Mouse (Mus musculus): Measurements from ENCODE around the gene Gfra1. TPM values are rescaled to one million over a fixed set of nuclear protein-coding genes. Genes with fewer than 3 reads are reported as not detected.

The Gfra1 gene
- total RNA-seq, 1 experiment: 3.5 TPM

- H3K9me3 ChIP-seq (ENCODE audit: control insufficient read depth, insufficient read depth, low read depth, low read length): no peaks in the 10 kb centered on the region
- no peaks in the 10 kb centered on the region for H3K36me3 ChIP-seq (ENCODE audit: control insufficient read depth, insufficient read depth, low read length, poor library complexity, severe bottlenecking)
- no peak overlapping the region for H3K9ac ChIP-seq (ENCODE audit: insufficient read depth, low read depth, low read length, poor library complexity, severe bottlenecking)
- DNase-seq (ENCODE audit: low read depth, low spot score): no peak
- no peak for TF ChIP-seq ZNF384 (IDR thresholded peaks at IDR 0.05; ENCODE audit: low read depth, low read length)
- TF ChIP-seq HCFC1 (IDR thresholded peaks at IDR 0.05; ENCODE audit: borderline replicate concordance, insufficient read depth, low read length): no peak
- TF ChIP-seq ZC3H11A (IDR thresholded peaks at IDR 0.05; ENCODE audit: borderline replicate concordance, low read depth, low read length): no peak
- TF ChIP-seq MAFK (IDR thresholded peaks at IDR 0.05; ENCODE audit: insufficient read depth, low read depth, low read length): no peak
- no peak for TF ChIP-seq CHD2 (IDR thresholded peaks at IDR 0.05; ENCODE audit: low read depth, low read length)
- 0 out of 4 replicates have a peak, but pooled peaks cover 0 to 2% of the 10 kb centered on the region in 2 experiments for H3K4me1 ChIP-seq (ENCODE audit: control insufficient read depth in 2 of 2, insufficient read depth in 2 of 2, low read length in 2 of 2, poor library complexity in 1 of 2)
- in situ Hi-C loops (cut with MboI; ENCODE audit: low sequenced_read_pairs in 2 of 2, unreplicated experiment in 2 of 2): no loop called here
- no peak overlapping the region for H3K4me3 ChIP-seq (ENCODE audit: insufficient read depth in 1 of 2, low read depth in 1 of 2, low read length in 2 of 2, poor library complexity in 1 of 2, severe bottlenecking in 1 of 2)
- no peak overlapping the region for H3K27ac ChIP-seq (ENCODE audit: insufficient read depth, low read depth, low read length, poor library complexity, severe bottlenecking)
Measured at GRCm38 (mm10) chr19:58220061-58220831, 235.5 kb downstream of the Gfra1 start.

GRCm38 (mm10) chr19:58217591-58217990, 238.1 kb downstream of the Gfra1 start:
- DNase-seq (ENCODE audit: low read depth, low spot score): no peak
- Histone ChIP-seq H3K4me1 (ENCODE audit: control insufficient read depth in 2 of 2, insufficient read depth in 2 of 2, low read length in 2 of 2, poor library complexity in 1 of 2) (0 out of 4 replicates have a peak, but pooled peaks cover 0 to 2% of the 10 kb centered on the region in 2 experiments), H3K36me3 (ENCODE audit: control insufficient read depth, insufficient read depth, low read length, poor library complexity, severe bottlenecking) (no peaks in the 10 kb centered on the region), H3K27ac (ENCODE audit: insufficient read depth, low read depth, low read length, poor library complexity, severe bottlenecking) (no peak overlapping the region), H3K4me3 (ENCODE audit: insufficient read depth in 1 of 2, low read depth in 1 of 2, low read length in 2 of 2, poor library complexity in 1 of 2, severe bottlenecking in 1 of 2) (no peak overlapping the region), H3K9me3 (ENCODE audit: control insufficient read depth, insufficient read depth, low read depth, low read length) (no peaks in the 10 kb centered on the region), H3K9ac (ENCODE audit: insufficient read depth, low read depth, low read length, poor library complexity, severe bottlenecking) (no peak overlapping the region)
- in situ Hi-C loops (cut with MboI; ENCODE audit: low sequenced_read_pairs in 2 of 2, unreplicated experiment in 2 of 2): no loop called here
- TF ChIP-seq HCFC1 (IDR thresholded peaks at IDR 0.05; ENCODE audit: borderline replicate concordance, insufficient read depth, low read length) (no peak), CHD2 (IDR thresholded peaks at IDR 0.05; ENCODE audit: low read depth, low read length) (no peak), MAFK (IDR thresholded peaks at IDR 0.05; ENCODE audit: insufficient read depth, low read depth, low read length) (no peak), ZNF384 (IDR thresholded peaks at IDR 0.05; ENCODE audit: low read depth, low read length) (no peak), ZC3H11A (IDR thresholded peaks at IDR 0.05; ENCODE audit: borderline replicate concordance, low read depth, low read length) (no peak)

GRCm38 (mm10) chr19:58206496-58207044, 249.1 kb downstream of the Gfra1 start:
- TF ChIP-seq ZC3H11A (IDR thresholded peaks at IDR 0.05; ENCODE audit: borderline replicate concordance, low read depth, low read length): no peak
- no peak for TF ChIP-seq MAFK (IDR thresholded peaks at IDR 0.05; ENCODE audit: insufficient read depth, low read depth, low read length)
- no peak for TF ChIP-seq CHD2 (IDR thresholded peaks at IDR 0.05; ENCODE audit: low read depth, low read length)
- TF ChIP-seq ZNF384 (IDR thresholded peaks at IDR 0.05; ENCODE audit: low read depth, low read length): no peak
- no peak for TF ChIP-seq HCFC1 (IDR thresholded peaks at IDR 0.05; ENCODE audit: borderline replicate concordance, insufficient read depth, low read length)
- H3K9ac ChIP-seq (ENCODE audit: insufficient read depth, low read depth, low read length, poor library complexity, severe bottlenecking): no peak overlapping the region
- H3K36me3 ChIP-seq (ENCODE audit: control insufficient read depth, insufficient read depth, low read length, poor library complexity, severe bottlenecking): no peaks in the 10 kb centered on the region
- no peak for DNase-seq (ENCODE audit: low read depth, low spot score)
- no peaks in the 10 kb centered on the region for H3K9me3 ChIP-seq (ENCODE audit: control insufficient read depth, insufficient read depth, low read depth, low read length)
- no peak overlapping the region for H3K27ac ChIP-seq (ENCODE audit: insufficient read depth, low read depth, low read length, poor library complexity, severe bottlenecking)
- no peak overlapping the region for H3K4me3 ChIP-seq (ENCODE audit: insufficient read depth in 1 of 2, low read depth in 1 of 2, low read length in 2 of 2, poor library complexity in 1 of 2, severe bottlenecking in 1 of 2)
- in situ Hi-C loops (cut with MboI; ENCODE audit: low sequenced_read_pairs in 2 of 2, unreplicated experiment in 2 of 2): no loop called here
- no peaks in the 10 kb centered on the region for H3K4me1 ChIP-seq (ENCODE audit: control insufficient read depth in 2 of 2, insufficient read depth in 2 of 2, low read length in 2 of 2, poor library complexity in 1 of 2)

GRCm38 (mm10) chr19:58205470-58205869, 250.2 kb downstream of the Gfra1 start:
- in situ Hi-C loops (cut with MboI; ENCODE audit: low sequenced_read_pairs in 2 of 2, unreplicated experiment in 2 of 2): no loop called here
- TF ChIP-seq CHD2 (IDR thresholded peaks at IDR 0.05; ENCODE audit: low read depth, low read length): no peak
- no peak overlapping the region for H3K9ac ChIP-seq (ENCODE audit: insufficient read depth, low read depth, low read length, poor library complexity, severe bottlenecking)
- no peak overlapping the region for H3K4me3 ChIP-seq (ENCODE audit: insufficient read depth in 1 of 2, low read depth in 1 of 2, low read length in 2 of 2, poor library complexity in 1 of 2, severe bottlenecking in 1 of 2)
- no peak for DNase-seq (ENCODE audit: low read depth, low spot score)
- no peak overlapping the region for H3K27ac ChIP-seq (ENCODE audit: insufficient read depth, low read depth, low read length, poor library complexity, severe bottlenecking)
- H3K36me3 ChIP-seq (ENCODE audit: control insufficient read depth, insufficient read depth, low read length, poor library complexity, severe bottlenecking): no peaks in the 10 kb centered on the region
- no peaks in the 10 kb centered on the region for H3K4me1 ChIP-seq (ENCODE audit: control insufficient read depth in 2 of 2, insufficient read depth in 2 of 2, low read length in 2 of 2, poor library complexity in 1 of 2)
- H3K9me3 ChIP-seq (ENCODE audit: control insufficient read depth, insufficient read depth, low read depth, low read length): no peaks in the 10 kb centered on the region
